In the genomic region with DNA sequence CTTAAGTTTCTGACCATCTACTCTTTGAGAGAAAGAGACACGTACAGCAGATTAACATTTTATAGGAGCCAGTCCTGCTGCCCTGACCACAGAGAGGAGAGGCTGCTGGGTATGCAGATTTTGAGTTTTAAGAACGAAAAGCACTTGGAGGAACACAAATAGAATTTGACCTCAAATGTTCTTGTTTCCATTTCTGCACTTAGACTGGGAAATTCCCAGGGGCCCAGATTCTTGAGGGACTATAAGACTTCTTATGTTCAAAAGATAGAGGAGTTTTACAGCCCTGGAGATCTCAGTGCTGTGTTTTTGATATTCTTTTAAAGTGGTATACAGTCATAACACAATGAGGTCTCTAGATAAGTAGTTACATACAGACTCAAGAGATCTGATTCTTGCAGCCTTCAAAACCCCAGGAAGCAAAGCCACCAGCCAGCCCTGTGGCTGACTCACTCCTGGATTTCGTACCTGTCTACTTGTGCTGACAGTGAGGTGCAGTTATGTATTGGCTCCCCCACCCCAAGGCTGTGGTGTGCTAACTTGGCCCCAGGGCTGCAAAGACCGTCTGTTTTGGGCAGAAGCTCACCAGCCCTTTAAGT, we compare ENCODE assay signal across 18 mouse cellular contexts. TPM values are rescaled to one million over a fixed set of nuclear protein-coding genes. Genes with fewer than 3 reads are reported as not detected.
DNase-seq lines count a peak whose midpoint lies in the region; ATAC-seq and TF ChIP-seq lines count a peak whose summit lies in the region.
"Had no signal": no experiment of that assay in that cellular context is flagged by ENCODE, and none has a peak within 500 bp of the region (broad histone marks: within the 10 kb centered on the region; RNA-seq: fewer than 3 reads in every experiment).

No protein-coding gene starts in this region.

- H3K4me1 ChIP-seq in cerebellum, adult 2 months (ENCODE audit: control insufficient read depth, insufficient read depth, low read length) = peaks cover 41% of the 10 kb centered on the region
- peaks cover 3% of the 10 kb centered on the region; the same call in 1 of the 2 replicates for H3K4me1 ChIP-seq in lung, postnatal 0 days (ENCODE audit: insufficient read depth, low read depth, low read length)
- peaks cover 26% of the 10 kb centered on the region; the same call in 1 of the 2 replicates for H3K4me1 ChIP-seq in intestine, embryonic 15.5 days (replicated peaks)
- H3K4me1 ChIP-seq in forebrain, embryonic 11.5 days (replicated peaks; ENCODE audit: control insufficient read depth, insufficient read depth, low read length) = peaks cover 18% of the 10 kb centered on the region

- H3K36me3 ChIP-seq in lung, postnatal 0 days (ENCODE audit: insufficient read depth, low read length) = peaks cover 7% of the 10 kb centered on the region; the same call in 1 of the 2 replicates
- H3K36me3 ChIP-seq in intestine, embryonic 15.5 days = no peaks in the 10 kb centered on the region
- peaks cover 19% of the 10 kb centered on the region for H3K36me3 ChIP-seq in macrophage (ENCODE audit: inconsistent target)
- no peaks in the 10 kb centered on the region for H3K36me3 ChIP-seq in forebrain, embryonic 11.5 days (ENCODE audit: control insufficient read depth, insufficient read depth, low read length)
- H3K36me3 ChIP-seq: forebrain, embryonic 15.5 days; lung, embryonic 15.5 days had no signal

- peaks cover 82% of the 10 kb centered on the region; the same call in 1 of the 2 replicates for H3K79me2 ChIP-seq in macrophage (ENCODE audit: inconsistent target)

- no peak for DNase-seq in cerebellum, adult 2 months
- no peak for DNase-seq in cerebellum, adult 8-10 months
- DNase-seq in lung, postnatal 0 days (ENCODE audit: low spot score) = no peak
- DNase-seq in lung, postnatal 14 days = no peak
- DNase-seq in thymus, postnatal 14 days = no peak
- DNase-seq in forebrain, embryonic 11.5 days (ENCODE audit: low spot score) = no peak
- DNase-seq: adrenal gland, postnatal 14 days; kidney, adult 11 months; layer of hippocampus, adult 9-11 months; right cerebral cortex, postnatal 25 days had no signal

- no peak overlapping the region for H3K4me2 ChIP-seq in lung, postnatal 0 days (replicated peaks; ENCODE audit: low read depth, low read length)
- no peak overlapping the region for H3K4me2 ChIP-seq in intestine, embryonic 15.5 days (replicated peaks)
- H3K4me2 ChIP-seq in forebrain, embryonic 11.5 days (ENCODE audit: low read depth, low read length, severe bottlenecking) = no peak overlapping the region
- H3K4me2 ChIP-seq: embryonic facial prominence, embryonic 13.5 days; forebrain, embryonic 15.5 days; heart, embryonic 12.5 days; lung, embryonic 15.5 days had no signal

- no peak for TF ChIP-seq CTCF in cerebellum, adult 2 months (IDR thresholded peaks at IDR 0.05; ENCODE audit: borderline replicate concordance, insufficient read depth, low read depth, low read length)
- no peak for TF ChIP-seq CTCF in lung, postnatal 0 days (IDR thresholded peaks at IDR 0.05)

- H3K27ac ChIP-seq in cerebellum, adult 2 months (ENCODE audit: insufficient read depth, low read length) = peak overlapping the region; percentile 16; the same call in 1 of the 2 replicates
- peak overlapping the region; percentile 7; the same call in 1 of the 2 replicates for H3K27ac ChIP-seq in lung, postnatal 0 days (ENCODE audit: low read length)
- H3K27ac ChIP-seq in intestine, embryonic 15.5 days = peak overlapping the region; percentile 28
- peak overlapping the region; percentile 28 for H3K27ac ChIP-seq in macrophage
- H3K27ac ChIP-seq in forebrain, embryonic 11.5 days (ENCODE audit: low read depth, low read length) = no peak overlapping the region
- H3K27ac ChIP-seq: embryonic facial prominence, embryonic 13.5 days; lung, embryonic 15.5 days; midbrain, embryonic 10.5 days had no signal

- peak; percentile 7; the same call in 1 of the 2 replicates for ATAC-seq in lung, postnatal 0 days
- ATAC-seq in intestine, embryonic 15.5 days = peak; percentile 38
- no peak for ATAC-seq in forebrain, embryonic 11.5 days (replicated peaks; ENCODE audit: low FRiP score)
- ATAC-seq: forebrain, embryonic 15.5 days had no signal

- no peak for TF ChIP-seq EP300 in lung, postnatal 0 days (IDR thresholded peaks at IDR 0.05)

- no peak overlapping the region for H3K9ac ChIP-seq in lung, postnatal 0 days (replicated peaks; ENCODE audit: low read depth)
- H3K9ac ChIP-seq in intestine, embryonic 15.5 days = no peak overlapping the region
- no peak overlapping the region for H3K9ac ChIP-seq in forebrain, embryonic 11.5 days (ENCODE audit: low read length)
- H3K9ac ChIP-seq: embryonic facial prominence, embryonic 13.5 days; forebrain, embryonic 15.5 days; heart, embryonic 12.5 days; lung, embryonic 15.5 days had no signal

- H3K9me3 ChIP-seq in lung, postnatal 0 days (ENCODE audit: low read length) = no peaks in the 10 kb centered on the region
- no peaks in the 10 kb centered on the region for H3K9me3 ChIP-seq in intestine, embryonic 15.5 days
- no peaks in the 10 kb centered on the region for H3K9me3 ChIP-seq in forebrain, embryonic 11.5 days (ENCODE audit: control insufficient read depth, low read length)
- H3K9me3 ChIP-seq: embryonic facial prominence, embryonic 13.5 days; forebrain, embryonic 15.5 days; heart, embryonic 12.5 days; lung, embryonic 15.5 days; midbrain, embryonic 10.5 days had no signal

- TF ChIP-seq POLR2A in cerebellum, adult 2 months (IDR thresholded peaks at IDR 0.05; ENCODE audit: borderline replicate concordance, insufficient read depth, low read length) = no peak

- no peak overlapping the region for H3K4me3 ChIP-seq in cerebellum, adult 2 months (replicated peaks; ENCODE audit: insufficient read depth, low read depth, low read length)
- no peak overlapping the region for H3K4me3 ChIP-seq in lung, postnatal 0 days (ENCODE audit: low read depth, low read length)
- no peak overlapping the region for H3K4me3 ChIP-seq in intestine, embryonic 15.5 days (replicated peaks)
- H3K4me3 ChIP-seq in macrophage (ENCODE audit: inconsistent target) = no peak overlapping the region
- H3K4me3 ChIP-seq in forebrain, embryonic 11.5 days (ENCODE audit: low read depth, low read length) = no peak overlapping the region
- H3K4me3 ChIP-seq: embryonic facial prominence, embryonic 13.5 days; forebrain, embryonic 15.5 days; heart, embryonic 12.5 days; lung, embryonic 15.5 days; midbrain, embryonic 10.5 days; myocyte had no signal

- WGBS in cerebellum, adult 2 months = 55% methylated on average over 4 of the region's 4 CpGs
- 60% methylated on average over 4 of the region's 4 CpGs for whole genome bisulfite sequencing in lung, postnatal 0 days
- 52% methylated on average over 4 of the region's 4 CpGs for WGBS in intestine, embryonic 15.5 days
- WGBS in macrophage (ENCODE audit: missing documents) = 78% methylated on average over 4 of the region's 4 CpGs
- WGBS in forebrain, embryonic 11.5 days = 87% methylated on average over 4 of the region's 4 CpGs

- no peaks in the 10 kb centered on the region for H3K27me3 ChIP-seq in cerebellum, adult 2 months (ENCODE audit: control insufficient read depth, insufficient read depth, low read length)
- H3K27me3 ChIP-seq in lung, postnatal 0 days (replicated peaks; ENCODE audit: insufficient read depth, low read length) = no peaks in the 10 kb centered on the region
- no peaks in the 10 kb centered on the region for H3K27me3 ChIP-seq in intestine, embryonic 15.5 days (replicated peaks)
- no peaks in the 10 kb centered on the region for H3K27me3 ChIP-seq in forebrain, embryonic 11.5 days (ENCODE audit: control insufficient read depth, insufficient read depth, low read length)
- H3K27me3 ChIP-seq: embryonic facial prominence, embryonic 13.5 days; forebrain, embryonic 15.5 days; heart, embryonic 12.5 days; lung, embryonic 15.5 days had no signal

RNA-seq across cellular contexts. Expression of gene Fam53b, which starts 48.7 kb away (rescaled TPM):
- 37.3 and 37.8 TPM in 2 replicates for polyA plus RNA-seq in cerebellum, adult 2 months (2012; rRNA removed)
- 27.2 and 31.2 TPM in 2 replicates for polyA plus RNA-seq in lung, postnatal 0 days (2015; fragmentation: Nextera tagmentation; extraction: Ambion mirVana)
- polyA plus RNA-seq in intestine, embryonic 15.5 days (2015; fragmentation: Nextera tagmentation; extraction: Ambion mirVana) = 17.9 and 19.1 TPM in 2 replicates
- 100 to 1,000 TPM in 13 of 26 experiments, 10 to 100 TPM in 13; 24.2 to 164 (median 103) TPM for total RNA-seq in macrophage (2018; cell fraction: chromatin; rRNA removed)
- total RNA-seq in macrophage (2018; cell fraction: cytosol; rRNA removed) = 10 to 100 TPM; 11.4 to 67.0 (median 51.9) TPM
- 100 to 1,000 TPM in 8 of 26 experiments, 10 to 100 TPM in 18; 21.6 to 149 (median 81.0) TPM for total RNA-seq in macrophage (2018; cell fraction: nucleus; rRNA removed)
- 28.5 to 45.3 TPM (median 29.8 TPM) in 3 replicates for polyA plus RNA-seq in macrophage (2018)
- polyA plus RNA-seq in forebrain, embryonic 11.5 days (2014; fragmentation: Nextera tagmentation; extraction: Ambion mirVana) = 44.3 and 45.5 TPM in 2 replicates
